14 mouse cellular contexts compared by ENCODE assay signal in the genomic region with DNA sequence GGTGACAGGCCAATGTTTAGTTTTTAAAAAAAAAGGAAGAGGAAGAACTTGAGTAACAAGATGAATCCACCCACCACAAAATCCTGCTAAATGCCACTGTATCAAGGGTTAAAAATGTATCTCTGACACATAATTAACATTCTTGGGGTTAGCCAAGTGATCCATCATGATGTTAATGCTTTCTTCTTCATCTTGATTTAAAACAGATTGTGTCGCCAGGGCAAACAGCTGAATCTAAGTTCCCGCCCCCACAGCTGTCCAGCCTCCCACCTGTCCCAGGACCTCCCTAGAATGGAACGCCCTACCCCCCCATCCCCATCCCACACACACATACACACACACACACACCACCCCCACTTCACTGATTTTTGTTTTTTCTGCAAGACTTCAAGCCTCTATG.
DNase-seq lines count a peak whose midpoint lies in the region; ATAC-seq and TF ChIP-seq lines count a peak whose summit lies in the region.
"Had no signal": no experiment of that assay in that cellular context is flagged by ENCODE, and none has a peak within 500 bp of the region (broad histone marks: within the 10 kb centered on the region; RNA-seq: fewer than 3 reads in every experiment).

No protein-coding gene starts in this region.

- ATAC-seq in heart, embryonic 14.5 days (ENCODE audit: insufficient number of reproducible peaks, insufficient read depth, low FRiP score, low read depth), result no peak
- peak; percentile 55; the same call in 1 of the 2 replicates for ATAC-seq in embryonic facial prominence, embryonic 14.5 days (ENCODE audit: low read depth)

- H3K27me3 ChIP-seq in heart, embryonic 14.5 days (ENCODE audit: control insufficient read depth, insufficient read depth, low read length), result no peaks in the 10 kb centered on the region
- no peaks in the 10 kb centered on the region for H3K27me3 ChIP-seq in heart, embryonic 10.5 days (ENCODE audit: insufficient read depth, poor library complexity, severe bottlenecking)
- no peaks in the 10 kb centered on the region for H3K27me3 ChIP-seq in embryonic facial prominence, embryonic 14.5 days (replicated peaks; ENCODE audit: control insufficient read depth, insufficient read depth, low read length)
- H3K27me3 ChIP-seq in myocyte (ENCODE audit: control insufficient read depth, insufficient read depth, insufficient read length), result no peaks in the 10 kb centered on the region
- H3K27me3 ChIP-seq: hindbrain, embryonic 12.5 days; liver, embryonic 13.5 days; neural tube, embryonic 13.5 days had no signal

- TF ChIP-seq POLR2A in myocyte (IDR thresholded peaks at IDR 0.05; ENCODE audit: insufficient read length, low read depth), result no peak

- no peak overlapping the region for H3K9ac ChIP-seq in heart, embryonic 14.5 days (ENCODE audit: low read length)
- H3K9ac ChIP-seq in embryonic facial prominence, embryonic 14.5 days (ENCODE audit: low read depth, low read length), result no peak overlapping the region
- H3K9ac ChIP-seq: hindbrain, embryonic 12.5 days; liver, embryonic 13.5 days; neural tube, embryonic 13.5 days had no signal

- H3K79me2 ChIP-seq in myocyte (ENCODE audit: control insufficient read depth, insufficient read depth), result peaks cover 53% of the 10 kb centered on the region

- no peak for TF ChIP-seq CTCF in left cerebral cortex, adult 2 months (IDR thresholded peaks at IDR 0.05)

- WGBS in heart, embryonic 14.5 days, result 65% methylated on average over 3 of the region's 3 CpGs
- 64% methylated on average over 3 of the region's 3 CpGs for WGBS in heart, embryonic 10.5 days
- 24% methylated on average over 3 of the region's 3 CpGs for whole genome bisulfite sequencing in embryonic facial prominence, embryonic 14.5 days

- peak overlapping the region in 1 of 2 experiments; percentile 38; a peak in 1 of 4 replicates for H3K27ac ChIP-seq in heart, embryonic 14.5 days (replicated peaks in 1 of 2; ENCODE audit: control insufficient read depth in 1 of 2, insufficient read depth in 1 of 2, low read depth in 2 of 2, low read length in 2 of 2)
- H3K27ac ChIP-seq in heart, embryonic 10.5 days, result no peak overlapping the region
- H3K27ac ChIP-seq in embryonic facial prominence, embryonic 14.5 days (replicated peaks; ENCODE audit: low read depth, low read length), result peak overlapping the region; percentile 67; the same call in 1 of the 2 replicates
- H3K27ac ChIP-seq in left cerebral cortex, adult 2 months, result no peak overlapping the region
- H3K27ac ChIP-seq: hindbrain, embryonic 12.5 days; liver, embryonic 13.5 days; neural tube, embryonic 13.5 days had no signal

- H3ac ChIP-seq in myocyte (ENCODE audit: control insufficient read depth, insufficient read length), result no peak overlapping the region

- no peaks in the 10 kb centered on the region for H3K9me3 ChIP-seq in heart, embryonic 14.5 days (ENCODE audit: control insufficient read depth, low read length)
- no peaks in the 10 kb centered on the region for H3K9me3 ChIP-seq in heart, embryonic 10.5 days
- no peaks in the 10 kb centered on the region for H3K9me3 ChIP-seq in embryonic facial prominence, embryonic 14.5 days (ENCODE audit: control insufficient read depth, low read length)
- H3K9me3 ChIP-seq: hindbrain, embryonic 12.5 days; liver, embryonic 13.5 days; neural tube, embryonic 13.5 days had no signal

- H3K4me2 ChIP-seq in heart, embryonic 14.5 days (ENCODE audit: low read length), result peak overlapping the region; percentile 38
- peak overlapping the region; percentile 31 for H3K4me2 ChIP-seq in embryonic facial prominence, embryonic 14.5 days (ENCODE audit: low read depth, low read length)
- peak overlapping the region; percentile 60 for H3K4me2 ChIP-seq in myocyte (ENCODE audit: low read depth)
- H3K4me2 ChIP-seq: hindbrain, embryonic 12.5 days; liver, embryonic 13.5 days; neural tube, embryonic 13.5 days had no signal

- intact Hi-C loops in left cerebral cortex, postnatal 4 days (cut with DNase I), result no loop called here
- intact Hi-C loops in left cerebral cortex, adult 2 months (cut with DNase I), result loop anchor here (2.0 kb wide), 1 partner anchor 64 kb away; a partner anchor contains a TSS

- H3K4me1 ChIP-seq in heart, embryonic 14.5 days (ENCODE audit: control insufficient read depth in 2 of 2, insufficient read depth in 2 of 2, low read length in 2 of 2), result peaks cover 28 to 47% of the 10 kb centered on the region in 2 experiments
- H3K4me1 ChIP-seq in heart, embryonic 10.5 days, result peaks cover 60% of the 10 kb centered on the region
- peaks cover 49% of the 10 kb centered on the region for H3K4me1 ChIP-seq in embryonic facial prominence, embryonic 14.5 days (ENCODE audit: control insufficient read depth, insufficient read depth, low read length)

- DNase-seq in heart, embryonic 10.5 days (ENCODE audit: low spot score), result no peak
- DNase-seq in A20 (ENCODE audit: low read depth, low spot score), result peak; percentile 23
- peak; percentile 76 for DNase-seq in embryonic facial prominence, embryonic 14.5 days (ENCODE audit: low spot score)
- no peak for DNase-seq in left cerebral cortex, postnatal 4 days
- no peak for DNase-seq in left cerebral cortex, adult 2 months (ENCODE audit: extremely low spot score in 1 of 2, low spot score in 2 of 2)
- DNase-seq: cerebellum, postnatal 10 days; liver, embryonic 13.5 days; lung, postnatal 36 days; midbrain, embryonic 14.5 days; thymus, postnatal 36 days had no signal

- no peaks in the 10 kb centered on the region for H3K36me3 ChIP-seq in heart, embryonic 14.5 days (ENCODE audit: control insufficient read depth, insufficient read depth, low read length)
- no peaks in the 10 kb centered on the region for H3K36me3 ChIP-seq in heart, embryonic 10.5 days
- no peaks in the 10 kb centered on the region for H3K36me3 ChIP-seq in embryonic facial prominence, embryonic 14.5 days (ENCODE audit: control insufficient read depth, insufficient read depth, low read length)
- H3K36me3 ChIP-seq in myocyte (ENCODE audit: control insufficient read depth, insufficient read depth), result no peaks in the 10 kb centered on the region
- H3K36me3 ChIP-seq: hindbrain, embryonic 12.5 days; liver, embryonic 13.5 days; neural tube, embryonic 13.5 days had no signal

- no peak overlapping the region for H3K4me3 ChIP-seq in heart, embryonic 14.5 days (ENCODE audit: control insufficient read depth in 1 of 2, insufficient read depth in 1 of 2, low read depth in 1 of 2, low read length in 2 of 2)
- H3K4me3 ChIP-seq in heart, embryonic 10.5 days, result no peak overlapping the region
- no peak overlapping the region for H3K4me3 ChIP-seq in embryonic facial prominence, embryonic 14.5 days (ENCODE audit: low read depth, low read length)
- H3K4me3 ChIP-seq in myocyte, result peak overlapping the region; percentile 3
- H3K4me3 ChIP-seq in left cerebral cortex, adult 2 months, result no peak overlapping the region
- H3K4me3 ChIP-seq: hindbrain, embryonic 12.5 days; liver, embryonic 13.5 days; neural tube, embryonic 13.5 days had no signal

TF ChIP-seq in myocyte, 11 proteins besides CTCF, POLR2A, EP300 and RAD21:
- no peak for TF ChIP-seq USF1 (IDR thresholded peaks at IDR 0.05; ENCODE audit: low read depth)
- TF ChIP-seq TCF12 (IDR thresholded peaks at IDR 0.05; ENCODE audit: insufficient read depth, poor library complexity, severe bottlenecking), result peak; percentile 99
- peak; percentile 95 to 99 (median 97) for TF ChIP-seq MYOG (IDR thresholded peaks at IDR 0.05; ENCODE audit: control insufficient read depth in 1 of 3, insufficient read depth in 1 of 3, insufficient read length in 2 of 3, low read depth in 2 of 3)
- TF ChIP-seq POLR2AphosphoS2 (IDR thresholded peaks at IDR 0.05; ENCODE audit: insufficient read length, low read depth), result no peak
- no peak for TF ChIP-seq REST (IDR thresholded peaks at IDR 0.05; ENCODE audit: insufficient read depth, insufficient read length)
- TF ChIP-seq TCF3 (IDR thresholded peaks at IDR 0.05; ENCODE audit: insufficient read length, low read depth), result peak; percentile 92
- TF ChIP-seq MYOD1 (IDR thresholded peaks at IDR 0.05; ENCODE audit: control insufficient read depth in 1 of 3, insufficient read length in 2 of 3, low read depth in 2 of 3), result peak; percentile 97 to 98 (median 98)
- TF ChIP-seq MAX (IDR thresholded peaks at IDR 0.05; ENCODE audit: low read depth), result no peak
- no peak for TF ChIP-seq E2F4 (IDR thresholded peaks at IDR 0.05; ENCODE audit: insufficient read depth)
- TF ChIP-seq SRF (IDR thresholded peaks at IDR 0.05; ENCODE audit: control insufficient read depth, insufficient read length, low read depth), result no peak
- TF ChIP-seq CEBPB (IDR thresholded peaks at IDR 0.05; ENCODE audit: insufficient read depth, poor library complexity, severe bottlenecking), result no peak
TF ChIP-seq in myocyte: peak in this region for 4.

Comparison
In these comparisons a context has a peak if more than half of its experiments do, and no peak if none do; other contexts are left out.
1. DNase-seq: peak in A20 (single experiment) and embryonic facial prominence, embryonic 14.5 days (single experiment); none in heart, embryonic 10.5 days (single experiment), left cerebral cortex, postnatal 4 days (single experiment) and left cerebral cortex, adult 2 months (0 of 2).
2. Peak in every context shown above with its lines, with median percentiles within 50 percentile points of each other: H3K4me2 ChIP-seq.